Mouse (Mus musculus): ENCODE measurements at regions not wholly inside any gene's neighbourhood (a gene's known extent, or its start where the extent isn't known, plus 50 kb on each side); places are given as distances from the start of the nearest gene placed in this dataset.
A peak's percentile ranks its signal among the peaks of the same experiment; 100 is the strongest.

DNA sequence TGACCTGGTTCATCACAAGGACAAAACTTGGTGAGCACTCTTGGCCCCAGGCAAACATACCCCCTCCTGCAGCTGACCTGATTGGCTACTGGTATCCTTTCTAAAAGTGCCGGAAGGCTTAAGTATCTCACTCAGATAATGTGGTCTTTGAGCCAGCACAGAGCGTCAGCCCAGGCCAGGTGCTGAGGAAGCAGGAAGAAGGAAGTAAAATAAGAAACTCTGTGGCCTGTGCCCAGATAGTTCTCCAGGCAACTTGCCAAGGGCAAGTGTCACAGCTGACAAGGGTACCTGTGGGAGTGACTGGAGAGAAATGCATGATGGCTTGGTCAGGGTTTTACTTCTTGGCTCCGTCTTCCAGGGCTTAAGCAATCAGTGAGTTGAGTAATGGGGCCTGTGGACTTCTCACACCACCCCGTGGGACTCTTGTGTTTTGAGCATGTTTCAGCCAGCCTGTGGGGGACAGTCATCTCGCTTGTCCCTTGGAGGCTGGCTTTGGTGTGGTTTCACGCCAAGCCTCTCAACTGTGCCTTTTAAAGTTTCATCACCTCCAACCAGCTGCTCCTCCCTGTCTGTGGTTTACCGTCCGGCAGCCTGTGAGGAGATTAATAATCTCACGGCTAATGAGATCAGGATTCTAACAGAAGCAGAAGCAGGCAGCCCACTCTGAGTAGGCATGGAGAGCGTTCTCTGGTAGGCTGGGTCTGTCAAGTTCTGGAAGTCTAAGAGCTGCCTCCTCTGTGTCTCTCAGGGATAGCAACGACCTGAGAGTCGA, 356.8 kb downstream of the Agtpbp1 start:
- Histone ChIP-seq H3K27me3 (no peaks in the 10 kb centered on the region), H3K4me2 (no peak overlapping the region), H3K4me3 (replicated peaks) (no peak overlapping the region), H3K4me1 (replicated peaks) (0 out of 2 replicates have a peak, but pooled peaks cover 4% of the 10 kb centered on the region), H3K9ac (no peak overlapping the region), H3K27ac (replicated peaks) (0 out of 2 replicates have a peak overlapping the region, but pooled peaks have one; percentile 24), H3K36me3 (replicated peaks) (no peaks in the 10 kb centered on the region), H3K9me3 (replicated peaks) (no peaks in the 10 kb centered on the region)
- WGBS (ENCODE audit: insufficient replicate concordance), result 29% methylated on average over 12 of the region's 12 CpGs
- peak; percentile 52 for ATAC-seq (ENCODE audit: insufficient read depth)

DNA sequence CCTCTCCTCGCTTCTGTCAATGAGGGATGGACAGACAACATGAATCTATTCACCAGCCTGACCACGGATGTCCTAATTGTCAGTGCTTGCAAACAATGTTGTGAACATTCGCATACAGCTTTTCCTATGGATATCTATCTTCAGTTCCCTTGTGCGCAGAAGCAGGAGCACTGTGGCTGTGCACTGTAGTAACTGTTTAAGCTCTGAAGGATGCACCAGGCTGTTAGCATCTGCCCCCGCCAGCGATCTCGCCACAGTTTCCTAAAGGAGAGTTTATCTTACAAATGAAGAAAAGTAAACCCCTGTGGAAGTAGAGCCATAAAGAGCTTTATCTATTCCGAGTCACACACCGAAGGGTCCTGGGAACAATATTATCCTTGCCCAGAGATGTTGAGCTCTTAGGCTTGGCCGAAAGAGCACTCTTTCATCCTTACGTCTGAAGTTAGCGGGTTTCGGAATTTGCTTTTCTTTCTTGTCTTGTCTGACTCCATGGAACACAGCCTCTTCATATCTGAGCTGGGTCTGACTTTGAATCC, 357.4 kb downstream of the Agtpbp1 start:
- ATAC-seq (ENCODE audit: insufficient read depth), result no peak
- no peak overlapping the region for H3K27ac ChIP-seq (replicated peaks)
- WGBS (ENCODE audit: insufficient replicate concordance), result 64% methylated on average over 13 of the region's 13 CpGs
- H3K9me3 ChIP-seq (replicated peaks), result no peaks in the 10 kb centered on the region
- H3K4me2 ChIP-seq, result no peak overlapping the region
- H3K27me3 ChIP-seq, result no peaks in the 10 kb centered on the region
- H3K9ac ChIP-seq, result no peak overlapping the region
- H3K36me3 ChIP-seq (replicated peaks), result no peaks in the 10 kb centered on the region
- H3K4me1 ChIP-seq (replicated peaks), result 0 out of 2 replicates have a peak, but pooled peaks cover 4% of the 10 kb centered on the region
- H3K4me3 ChIP-seq (replicated peaks), result no peak overlapping the region

DNA sequence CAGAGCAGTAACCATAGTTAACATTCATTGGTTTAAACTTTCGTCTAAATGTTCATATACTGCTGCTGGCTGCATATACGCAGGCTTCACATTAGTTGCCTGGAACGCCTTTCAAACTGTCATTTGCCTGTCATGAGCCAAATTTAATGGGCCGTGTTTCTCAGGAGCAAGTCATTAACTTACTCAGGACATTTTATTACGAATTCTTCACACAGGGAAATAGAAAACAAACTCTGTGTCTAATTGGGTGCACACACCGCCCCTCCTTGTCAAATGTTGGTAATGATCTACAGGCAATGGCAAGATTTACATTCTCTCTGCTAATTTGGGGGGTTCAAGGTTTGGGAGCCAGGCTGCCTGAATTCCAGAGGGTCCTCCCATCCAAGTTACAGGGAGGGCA, 364.4 kb downstream of the Agtpbp1 start:
- WGBS (ENCODE audit: insufficient replicate concordance), result 62% methylated on average over 6 of the region's 6 CpGs
- Histone ChIP-seq H3K4me1 (replicated peaks) (no peaks in the 10 kb centered on the region), H3K36me3 (replicated peaks) (no peaks in the 10 kb centered on the region), H3K9me3 (replicated peaks) (no peaks in the 10 kb centered on the region), H3K27me3 (no peaks in the 10 kb centered on the region), H3K9ac (no peak overlapping the region), H3K27ac (replicated peaks) (no peak overlapping the region), H3K4me3 (replicated peaks) (no peak overlapping the region), H3K4me2 (no peak overlapping the region)
- ATAC-seq (ENCODE audit: insufficient read depth), result no peak

DNA sequence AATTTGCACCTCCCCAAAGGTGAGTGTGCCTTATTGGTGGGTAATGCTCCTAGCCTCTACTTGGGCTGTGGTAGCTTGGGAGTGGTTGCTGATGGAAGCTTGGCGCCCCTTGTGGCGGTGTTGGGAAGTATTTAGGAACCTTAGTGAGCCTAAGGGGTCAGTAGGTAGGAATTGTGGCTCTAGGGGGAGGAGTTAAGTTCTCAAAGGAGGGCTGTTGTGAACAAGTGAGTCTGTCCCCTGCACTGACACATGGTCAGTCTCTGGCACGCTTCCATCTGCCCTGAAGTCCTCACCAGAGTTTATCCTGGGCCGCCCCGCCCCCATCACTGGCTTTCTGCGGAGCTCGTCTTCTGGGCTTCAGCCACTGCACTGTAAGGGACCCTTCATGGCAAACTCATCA, 364.9 kb downstream of the Agtpbp1 start:
- H3K4me3 ChIP-seq (replicated peaks), result no peak overlapping the region
- H3K4me1 ChIP-seq (replicated peaks), result no peaks in the 10 kb centered on the region
- no peak overlapping the region for H3K4me2 ChIP-seq
- H3K9me3 ChIP-seq (replicated peaks), result no peaks in the 10 kb centered on the region
- no peak overlapping the region for H3K27ac ChIP-seq (replicated peaks)
- no peak for ATAC-seq (ENCODE audit: insufficient read depth)
- H3K36me3 ChIP-seq (replicated peaks), result no peaks in the 10 kb centered on the region
- H3K9ac ChIP-seq, result no peak overlapping the region
- H3K27me3 ChIP-seq, result no peaks in the 10 kb centered on the region
- 31% methylated on average over 7 of the region's 7 CpGs for WGBS (ENCODE audit: insufficient replicate concordance)

DNA sequence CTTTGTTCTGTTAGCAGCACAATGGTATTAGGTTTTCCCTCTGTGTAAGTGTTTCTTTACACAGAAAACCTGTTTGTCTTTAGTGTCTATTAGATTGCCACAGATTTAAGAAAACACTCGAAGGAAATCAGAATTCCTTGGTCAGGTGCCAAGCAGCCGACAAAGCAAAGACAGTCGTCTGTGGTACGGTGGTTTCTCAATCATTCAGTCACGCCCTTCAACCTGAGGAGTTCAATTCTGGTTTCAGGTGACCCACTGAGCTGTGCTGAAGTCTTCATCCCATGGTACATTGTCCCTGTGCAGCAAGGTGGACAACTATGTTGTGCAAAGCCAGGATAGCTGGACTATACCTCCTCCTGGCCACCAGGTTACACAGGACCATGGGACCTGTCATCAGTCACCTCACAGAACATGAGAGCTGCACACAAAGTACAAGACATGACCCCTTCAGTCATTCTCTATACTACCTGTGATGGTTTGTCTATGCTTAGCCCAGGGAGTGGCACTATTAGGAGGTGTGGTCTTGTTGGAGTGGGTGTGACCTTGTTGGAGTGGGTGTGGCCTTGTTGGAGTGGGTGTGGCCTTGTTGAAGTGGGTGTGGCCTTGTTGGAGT, 368.2 kb downstream of the Agtpbp1 start:
- Histone ChIP-seq H3K4me1 (replicated peaks) (no peaks in the 10 kb centered on the region), H3K4me3 (replicated peaks) (no peak overlapping the region), H3K27ac (replicated peaks) (no peak overlapping the region), H3K4me2 (no peak overlapping the region), H3K9ac (no peak overlapping the region), H3K9me3 (replicated peaks) (no peaks in the 10 kb centered on the region), H3K27me3 (no peaks in the 10 kb centered on the region), H3K36me3 (replicated peaks) (no peaks in the 10 kb centered on the region)
- ATAC-seq (ENCODE audit: insufficient read depth), result no peak
- WGBS (ENCODE audit: insufficient replicate concordance), result 59% methylated on average over 5 of the region's 5 CpGs

DNA sequence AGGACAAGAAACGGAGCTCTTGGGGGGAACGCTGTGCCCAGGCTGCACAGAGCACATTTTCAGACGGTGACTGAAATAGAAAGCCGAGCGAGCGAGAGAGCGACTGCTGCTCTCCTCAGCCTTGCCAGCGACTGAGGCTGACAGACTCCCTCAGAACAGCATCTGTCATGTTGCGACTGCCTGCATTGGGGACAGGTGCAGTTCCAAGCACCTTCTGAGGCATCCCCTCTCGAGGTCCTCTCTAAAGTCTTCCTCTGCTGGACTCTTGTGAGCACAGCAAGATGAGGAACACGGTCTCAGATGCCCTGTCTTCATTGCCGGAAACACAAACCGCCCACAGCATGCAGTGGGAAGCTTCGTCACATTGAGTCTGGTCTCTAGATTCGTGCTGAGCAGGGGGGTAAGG, 372.7 kb downstream of the Agtpbp1 start:
- Histone ChIP-seq H3K4me1 (replicated peaks) (no peaks in the 10 kb centered on the region), H3K27ac (replicated peaks) (no peak overlapping the region), H3K9me3 (replicated peaks) (no peaks in the 10 kb centered on the region), H3K9ac (no peak overlapping the region), H3K36me3 (replicated peaks) (no peaks in the 10 kb centered on the region), H3K4me3 (replicated peaks) (no peak overlapping the region), H3K4me2 (no peak overlapping the region), H3K27me3 (no peaks in the 10 kb centered on the region)
- WGBS (ENCODE audit: insufficient replicate concordance), result 63% methylated on average over 15 of the region's 15 CpGs
- ATAC-seq (ENCODE audit: insufficient read depth), result no peak

DNA sequence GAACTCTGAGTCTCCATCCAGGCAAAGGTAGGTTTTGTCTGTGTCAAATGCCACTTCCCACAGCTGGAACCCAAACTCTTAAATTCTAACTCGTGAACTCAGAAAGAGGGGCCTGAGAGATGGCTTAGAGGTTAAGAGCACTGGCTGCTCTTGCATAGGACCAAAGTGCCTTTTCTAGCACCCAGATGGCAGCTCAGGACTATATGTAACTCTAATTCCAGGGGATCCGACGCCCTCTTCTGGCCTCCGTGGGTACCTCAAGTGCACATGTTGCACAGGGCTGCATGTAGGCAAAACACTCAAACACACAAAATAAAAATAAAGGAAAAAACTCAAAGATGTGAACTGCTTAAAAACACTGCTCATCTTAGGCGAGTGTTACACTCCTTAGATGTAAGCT, 374.2 kb downstream of the Agtpbp1 start:
- Histone ChIP-seq H3K4me1 (replicated peaks) (no peaks in the 10 kb centered on the region), H3K36me3 (replicated peaks) (no peaks in the 10 kb centered on the region), H3K4me2 (no peak overlapping the region), H3K27me3 (no peaks in the 10 kb centered on the region), H3K4me3 (replicated peaks) (no peak overlapping the region), H3K9ac (no peak overlapping the region), H3K27ac (replicated peaks) (no peak overlapping the region), H3K9me3 (replicated peaks) (no peaks in the 10 kb centered on the region)
- 41% methylated on average over 5 of the region's 5 CpGs for WGBS (ENCODE audit: insufficient replicate concordance)
- ATAC-seq (ENCODE audit: insufficient read depth), result no peak

DNA sequence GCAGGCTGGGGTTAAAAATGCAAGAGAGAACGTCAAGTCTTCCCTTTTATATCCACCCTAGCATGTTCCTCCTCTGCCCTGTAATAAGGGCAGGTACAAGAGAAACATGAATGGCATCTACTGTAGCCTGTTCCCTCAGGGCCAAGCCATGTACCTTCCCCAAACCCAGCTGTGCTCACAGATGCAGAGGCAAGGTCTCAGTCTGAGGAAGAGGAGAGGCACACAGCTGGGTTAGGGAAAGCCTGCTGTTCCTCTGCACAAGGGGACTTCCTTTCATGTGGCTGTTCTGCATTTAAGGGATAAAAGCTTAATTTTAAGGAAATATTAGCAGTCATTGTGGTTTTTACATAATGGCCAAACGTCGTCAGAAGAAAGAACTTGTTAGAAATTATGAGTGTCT, 378.8 kb downstream of the Agtpbp1 start:
- 48% methylated on average over 3 of the region's 3 CpGs for WGBS (ENCODE audit: insufficient replicate concordance)
- no peak for ATAC-seq (ENCODE audit: insufficient read depth)
- Histone ChIP-seq H3K9me3 (replicated peaks) (no peaks in the 10 kb centered on the region), H3K4me3 (replicated peaks) (no peak overlapping the region), H3K9ac (no peak overlapping the region), H3K27me3 (no peaks in the 10 kb centered on the region), H3K36me3 (replicated peaks) (no peaks in the 10 kb centered on the region), H3K27ac (replicated peaks) (no peak overlapping the region), H3K4me2 (no peak overlapping the region), H3K4me1 (replicated peaks) (no peaks in the 10 kb centered on the region)

DNA sequence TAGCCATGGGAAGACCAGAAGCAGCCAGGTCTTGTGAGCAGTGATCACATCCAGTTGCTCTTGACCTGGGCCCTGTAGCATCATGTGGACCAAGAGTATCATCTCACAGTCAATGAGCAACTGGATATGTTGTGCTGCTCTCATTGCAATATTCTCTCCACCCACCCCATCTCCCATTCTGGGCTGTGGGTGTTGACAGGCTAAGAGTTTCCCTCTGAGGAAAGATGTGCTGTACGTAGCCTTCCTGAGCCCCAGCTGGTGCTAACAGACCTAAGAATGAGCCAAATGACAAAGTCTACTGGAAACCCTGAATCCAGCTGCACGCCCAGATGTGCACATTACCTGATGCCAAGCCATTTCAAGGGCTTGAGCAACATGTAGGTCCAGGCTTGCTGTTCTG, 380.5 kb downstream of the Agtpbp1 start:
- no peak for ATAC-seq (ENCODE audit: insufficient read depth)
- Histone ChIP-seq H3K9ac (no peak overlapping the region), H3K36me3 (replicated peaks) (no peaks in the 10 kb centered on the region), H3K27ac (replicated peaks) (no peak overlapping the region), H3K4me1 (replicated peaks) (no peaks in the 10 kb centered on the region), H3K27me3 (no peaks in the 10 kb centered on the region), H3K4me3 (replicated peaks) (no peak overlapping the region), H3K9me3 (replicated peaks) (no peaks in the 10 kb centered on the region), H3K4me2 (no peak overlapping the region)
- WGBS (ENCODE audit: insufficient replicate concordance), result 61% methylated on average over 2 of the region's 2 CpGs

DNA sequence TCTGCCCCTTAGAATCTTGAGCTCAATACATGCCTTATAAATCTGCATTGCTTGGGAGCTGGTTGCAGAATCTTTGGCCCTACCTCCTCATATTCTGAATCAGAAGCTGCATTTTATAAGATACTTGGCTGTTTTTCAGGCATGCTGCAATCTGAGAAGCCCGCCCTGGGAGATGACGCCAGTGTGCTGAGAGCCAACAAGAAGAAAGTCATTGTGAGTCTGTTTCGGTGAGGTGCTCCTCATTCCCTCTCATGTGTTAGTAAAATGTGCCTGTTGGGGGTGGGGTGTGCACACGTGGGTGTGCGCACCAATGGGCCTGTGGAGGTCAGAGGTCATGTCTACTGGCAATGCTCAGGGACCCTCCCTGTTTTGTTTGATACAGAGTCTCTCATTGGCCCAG, 388.7 kb downstream of the Agtpbp1 start:
- Histone ChIP-seq H3K9me3 (replicated peaks) (no peaks in the 10 kb centered on the region), H3K9ac (no peak overlapping the region), H3K4me1 (replicated peaks) (no peaks in the 10 kb centered on the region), H3K4me2 (no peak overlapping the region), H3K36me3 (replicated peaks) (no peaks in the 10 kb centered on the region), H3K27ac (replicated peaks) (no peak overlapping the region), H3K27me3 (no peaks in the 10 kb centered on the region), H3K4me3 (replicated peaks) (no peak overlapping the region)
- WGBS (ENCODE audit: insufficient replicate concordance), result 64% methylated on average over 5 of the region's 5 CpGs
- no peak for ATAC-seq (ENCODE audit: insufficient read depth)

DNA sequence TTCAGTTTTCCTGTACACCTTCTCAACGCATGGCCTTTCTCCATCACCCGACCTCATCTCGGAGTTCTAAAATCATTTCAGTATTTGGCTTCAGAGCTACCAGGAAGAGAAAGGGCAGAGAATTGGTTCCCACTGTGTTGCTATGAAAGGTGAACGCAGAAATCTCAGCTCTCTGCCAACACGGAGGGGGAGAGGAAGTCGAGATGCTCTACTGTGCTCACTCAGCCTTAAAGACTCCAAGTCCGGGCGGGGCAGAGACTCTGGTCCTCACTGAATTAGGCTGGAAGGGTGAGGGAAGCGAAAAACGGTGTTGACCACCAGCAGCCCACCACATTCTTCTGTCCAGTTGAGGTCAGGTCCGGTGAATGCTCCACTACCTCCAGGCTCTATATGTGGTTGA, 382.1 kb downstream of the Ntrk2 start:
- 68% methylated on average over 11 of the region's 11 CpGs for WGBS (ENCODE audit: insufficient replicate concordance)
- Histone ChIP-seq H3K4me1 (replicated peaks) (no peaks in the 10 kb centered on the region), H3K4me3 (replicated peaks) (no peak overlapping the region), H3K9me3 (replicated peaks) (no peaks in the 10 kb centered on the region), H3K27me3 (no peaks in the 10 kb centered on the region), H3K27ac (replicated peaks) (no peak overlapping the region), H3K9ac (no peak overlapping the region), H3K4me2 (no peak overlapping the region), H3K36me3 (replicated peaks) (no peaks in the 10 kb centered on the region)
- ATAC-seq (ENCODE audit: insufficient read depth), result no peak

All from liver, embryonic 15.5 days (tissue).